Mouse (Mus musculus): Measurements from ENCODE around the gene Yeats2. TPM values are rescaled to one million over a fixed set of nuclear protein-coding genes. Genes with fewer than 3 reads are reported as not detected.

The Yeats2 gene
- 10 to 100 TPM; 12.9 to 15.7 TPM for polyA plus RNA-seq (2017; shearing (Covaris generic))

DNA sequence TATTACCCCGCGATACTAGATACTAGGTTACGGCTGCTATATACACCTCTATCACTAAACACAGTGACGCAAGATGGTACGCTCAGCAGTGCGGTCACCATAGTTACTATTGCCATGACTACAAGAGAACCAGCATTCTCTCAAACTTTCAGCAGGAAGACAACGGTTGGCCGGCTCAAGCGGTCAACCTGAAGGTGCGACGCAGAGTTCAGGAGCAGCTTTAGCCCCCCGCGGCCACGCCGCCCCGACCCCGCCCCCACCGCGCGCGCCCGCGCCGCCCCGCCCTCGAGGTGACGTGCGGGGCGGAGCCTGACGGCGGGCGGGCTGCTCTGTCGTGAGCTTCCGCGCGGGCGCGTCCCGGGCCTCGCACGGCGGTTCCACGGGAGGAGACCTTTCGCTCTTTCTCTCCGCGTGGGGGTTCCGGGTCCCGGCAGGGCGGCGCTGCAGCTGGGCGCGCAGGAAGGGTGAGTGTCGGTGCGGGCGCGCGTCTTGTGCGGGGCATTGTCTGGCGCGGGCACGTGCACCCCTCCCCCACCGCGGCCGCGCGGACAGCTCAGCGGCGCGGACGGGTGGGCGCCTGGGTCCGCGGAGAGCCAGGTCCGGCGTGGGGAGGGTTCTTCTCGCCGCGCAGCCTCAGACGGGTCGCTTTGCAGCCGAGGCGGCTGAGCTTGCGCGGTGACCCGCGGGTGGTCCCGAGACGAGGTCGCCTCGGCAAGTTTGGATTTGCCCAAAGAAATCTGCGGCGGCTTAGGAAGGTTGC, at the start of gene Yeats2:
TSS of gene Yeats2 (plus strand) at position 292 of the 760 bp plus-strand sequence.

DNA sequence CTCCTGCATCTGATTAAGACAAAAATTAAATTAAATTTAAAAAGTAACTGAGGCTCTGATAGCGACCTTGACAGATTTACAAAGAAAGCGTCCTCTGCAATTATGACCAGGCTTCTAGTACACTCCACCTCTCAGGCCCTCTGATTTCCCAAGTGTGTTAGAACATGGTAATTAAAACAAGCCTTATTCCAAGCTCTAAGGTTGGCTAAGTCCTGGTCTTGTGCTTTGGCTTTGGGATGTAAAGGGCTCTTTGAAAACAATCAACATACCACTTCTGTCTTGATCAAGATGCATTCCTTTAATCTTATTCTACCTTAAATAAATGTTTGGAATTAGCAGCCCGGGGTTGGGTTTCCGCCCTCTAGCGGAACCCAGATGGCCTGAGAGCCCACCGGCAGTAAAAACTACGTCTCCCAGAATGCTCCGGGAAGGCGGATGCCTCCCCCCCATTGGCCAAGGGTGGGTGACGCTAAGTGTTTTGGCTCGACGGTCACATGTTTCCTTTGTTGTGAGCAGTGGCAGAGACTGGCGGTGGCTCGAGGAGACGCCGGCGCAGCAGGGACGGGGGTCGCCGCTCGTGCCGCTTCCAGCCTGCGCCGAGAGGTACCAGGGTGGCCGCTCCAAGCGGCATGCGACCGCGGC, 43.7 kb upstream of the Yeats2 start, which contains the start of gene Klhl24:
TSS of gene Klhl24 (plus strand) at position 474 of the 642 bp plus-strand sequence.

DNA sequence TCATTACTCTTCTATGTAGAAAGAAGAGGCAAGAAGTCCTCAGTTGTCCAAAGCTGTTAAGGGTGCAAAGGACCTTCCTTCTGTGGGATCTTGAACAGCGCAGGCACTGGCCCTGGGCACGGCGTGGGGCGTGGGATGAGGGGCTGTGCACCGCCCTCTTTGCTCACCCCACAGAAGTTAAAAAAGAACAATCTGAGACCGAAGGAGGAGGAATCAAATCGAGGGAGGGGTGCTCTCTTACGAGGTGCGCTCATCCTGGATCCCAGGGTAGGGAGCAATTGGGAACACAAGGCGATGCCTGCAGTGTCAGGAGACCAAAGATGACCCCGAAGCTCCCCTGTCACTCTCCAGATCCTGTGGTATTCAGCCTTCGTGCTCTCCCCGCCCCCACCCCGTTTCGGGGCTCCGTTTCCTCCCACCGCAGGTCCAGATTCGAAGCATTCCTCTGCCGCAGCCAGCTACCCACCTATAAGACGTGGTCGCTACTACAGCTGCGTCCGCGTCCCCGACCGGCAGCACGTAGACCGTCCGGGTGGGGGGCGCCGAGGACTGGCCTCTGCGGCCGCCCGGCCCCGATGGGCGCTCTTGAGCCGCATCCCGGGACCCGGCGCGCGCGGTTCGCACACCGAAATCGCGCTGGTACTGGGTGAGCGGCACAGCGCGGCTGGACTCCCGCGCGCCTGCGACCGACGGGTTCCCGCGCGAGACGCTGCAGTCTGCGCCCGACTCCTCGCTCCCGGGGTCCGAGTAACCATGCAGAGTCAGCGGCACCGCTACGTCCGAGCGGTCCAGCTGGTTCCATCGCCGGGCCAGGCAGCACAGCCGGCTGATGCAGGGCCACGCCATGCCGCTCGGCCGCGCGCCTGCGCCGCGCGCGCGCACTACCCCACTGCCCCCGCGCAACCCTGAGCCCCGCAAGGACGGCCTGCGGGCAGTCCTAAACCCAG, 99.9 kb downstream of the Yeats2 start, which contains the start of gene Map6d1:
TSS of gene Map6d1 (minus strand) at position 891 of the 947 bp plus-strand sequence.

Other genes starting within 250 kb of the Yeats2 start
- 100 to 1,000 TPM; 233 to 235 TPM for gene Klhl6, start 158.0 kb upstream of the Yeats2 start, polyA plus RNA-seq (2017; shearing (Covaris generic))
- 10 to 100 TPM; 39.4 to 44.4 TPM for gene Klhl24, start 43.5 kb upstream of the Yeats2 start, polyA plus RNA-seq (2017; shearing (Covaris generic))
- under 1 TPM in 1 of 2 experiments, not detected in 1; 0.16 TPM for gene Map6d1, start 100.3 kb downstream of the Yeats2 start, polyA plus RNA-seq (2017; shearing (Covaris generic))
- gene Parl, start 161.3 kb downstream of the Yeats2 start, polyA plus RNA-seq (2017; shearing (Covaris generic)), result 10 to 100 TPM; 71.3 to 96.9 TPM
- gene Cyp2ab1, start 184.3 kb downstream of the Yeats2 start, polyA plus RNA-seq (2017; shearing (Covaris generic)), result not detected